8 mouse cellular contexts compared by ENCODE assay signal in genomic region chr5:140829911-140830294, GRCm38 (mm10). TPM values are rescaled to one million over a fixed set of nuclear protein-coding genes. Genes with fewer than 3 reads are reported as not detected.
DNase-seq lines count a peak whose midpoint lies in the region; ATAC-seq and TF ChIP-seq lines count a peak whose summit lies in the region.

No protein-coding gene starts in this region.

- H3K4me3 ChIP-seq in embryonic facial prominence, embryonic 15.5 days (replicated peaks) = peak overlapping the region; percentile 74
- peak overlapping the region; percentile 90 for H3K4me3 ChIP-seq in hindbrain, embryonic 15.5 days
- H3K4me3 ChIP-seq in limb, embryonic 14.5 days (replicated peaks; ENCODE audit: low read length) = peak overlapping the region; percentile 69
- peak overlapping the region; percentile 67 for H3K4me3 ChIP-seq in midbrain, embryonic 15.5 days

- peaks cover 36% of the 10 kb centered on the region for H3K4me1 ChIP-seq in embryonic facial prominence, embryonic 15.5 days
- H3K4me1 ChIP-seq in hindbrain, embryonic 15.5 days (replicated peaks) = peaks cover 47% of the 10 kb centered on the region
- H3K4me1 ChIP-seq in limb, embryonic 14.5 days (ENCODE audit: control insufficient read depth, insufficient read depth, low read length) = peaks cover 27% of the 10 kb centered on the region
- H3K4me1 ChIP-seq in midbrain, embryonic 15.5 days = peaks cover 45% of the 10 kb centered on the region

- H3K9ac ChIP-seq in embryonic facial prominence, embryonic 15.5 days = peak overlapping the region; percentile 73
- peak overlapping the region; percentile 89 for H3K9ac ChIP-seq in hindbrain, embryonic 15.5 days
- peak overlapping the region; percentile 82 for H3K9ac ChIP-seq in limb, embryonic 14.5 days (ENCODE audit: low read depth, low read length, severe bottlenecking)
- peak overlapping the region; percentile 70 for H3K9ac ChIP-seq in midbrain, embryonic 15.5 days

- H3K36me3 ChIP-seq in embryonic facial prominence, embryonic 15.5 days = no peaks in the 10 kb centered on the region
- H3K36me3 ChIP-seq in hindbrain, embryonic 15.5 days = peaks cover 5% of the 10 kb centered on the region; the same call in 1 of the 2 replicates
- H3K36me3 ChIP-seq in limb, embryonic 14.5 days (ENCODE audit: control insufficient read depth, insufficient read depth, low read length) = peaks cover 4% of the 10 kb centered on the region
- H3K36me3 ChIP-seq in midbrain, embryonic 15.5 days (replicated peaks) = no peaks in the 10 kb centered on the region

- peak overlapping the region; percentile 91 for H3K4me2 ChIP-seq in embryonic facial prominence, embryonic 15.5 days (replicated peaks)
- H3K4me2 ChIP-seq in hindbrain, embryonic 15.5 days = peak overlapping the region; percentile 79
- peak overlapping the region; percentile 96 for H3K4me2 ChIP-seq in limb, embryonic 14.5 days (replicated peaks; ENCODE audit: low read depth, low read length, severe bottlenecking)
- peak overlapping the region; percentile 89 for H3K4me2 ChIP-seq in midbrain, embryonic 15.5 days

- no peaks in the 10 kb centered on the region for H3K9me3 ChIP-seq in embryonic facial prominence, embryonic 15.5 days (replicated peaks)
- no peaks in the 10 kb centered on the region for H3K9me3 ChIP-seq in hindbrain, embryonic 15.5 days
- H3K9me3 ChIP-seq in limb, embryonic 14.5 days (ENCODE audit: control insufficient read depth, low read length) = no peaks in the 10 kb centered on the region
- no peaks in the 10 kb centered on the region for H3K9me3 ChIP-seq in midbrain, embryonic 15.5 days

- ATAC-seq in embryonic facial prominence, embryonic 15.5 days (ENCODE audit: insufficient number of reproducible peaks, low FRiP score, low TSS enrichment, low read depth) = peak; percentile 1; the same call in 1 of the 2 replicates
- ATAC-seq in hindbrain, embryonic 15.5 days (ENCODE audit: low FRiP score, low read depth) = no peak
- ATAC-seq in limb, embryonic 14.5 days (ENCODE audit: low FRiP score, low read depth) = no peak; the same call in 1 of the 2 replicates
- no peak; the same call in 1 of the 2 replicates for ATAC-seq in midbrain, embryonic 15.5 days (replicated peaks)
- ATAC-seq in monocyte, adult 5-6 weeks (replicated peaks; ENCODE audit: insufficient number of reproducible peaks, low FRiP score, low TSS enrichment, poor library complexity, severe bottlenecking) = no peak

- WGBS in embryonic facial prominence, embryonic 15.5 days = under 1% methylated on average over 58 of the region's 58 CpGs
- WGBS in hindbrain, embryonic 15.5 days = under 1% methylated on average over 55 of the region's 58 CpGs
- WGBS in limb, embryonic 14.5 days = 0% methylated on average over 32 of the region's 58 CpGs
- 0% methylated on average over 58 of the region's 58 CpGs for WGBS in midbrain, embryonic 15.5 days

- DNase-seq in CD8-positive naive resting alpha-beta T cell, adult 2 months (ENCODE audit: low read depth in 2 of 2, low spot score in 2 of 2) = peak; percentile 23 to 34
- peak; percentile 40 for DNase-seq in T-cell, adult 2 months (ENCODE audit: low spot score)
- peak; percentile 23 for DNase-seq in limb, embryonic 14.5 days (ENCODE audit: low spot score)
- peak; percentile 47 to 58 for DNase-seq in thymus, adult 18-20 months

- no peak for TF ChIP-seq POLR2A in limb, embryonic 14.5 days (IDR thresholded peaks at IDR 0.05; ENCODE audit: borderline replicate concordance, extremely low read depth, insufficient read depth, insufficient read length)

- H3K27ac ChIP-seq in embryonic facial prominence, embryonic 15.5 days (replicated peaks) = peak overlapping the region; percentile 83
- peak overlapping the region; percentile 88 for H3K27ac ChIP-seq in hindbrain, embryonic 15.5 days (replicated peaks)
- peak overlapping the region; percentile 67 for H3K27ac ChIP-seq in limb, embryonic 14.5 days (replicated peaks; ENCODE audit: low read depth, low read length)
- peak overlapping the region; percentile 79 for H3K27ac ChIP-seq in midbrain, embryonic 15.5 days

- H3K27me3 ChIP-seq in embryonic facial prominence, embryonic 15.5 days = no peaks in the 10 kb centered on the region
- no peaks in the 10 kb centered on the region for H3K27me3 ChIP-seq in hindbrain, embryonic 15.5 days
- H3K27me3 ChIP-seq in limb, embryonic 14.5 days (ENCODE audit: control insufficient read depth, insufficient read depth, low read length) = no peaks in the 10 kb centered on the region
- H3K27me3 ChIP-seq in midbrain, embryonic 15.5 days (replicated peaks) = no peaks in the 10 kb centered on the region

RNA-seq across cellular contexts. Expression of gene Gna12, which starts 0.3 kb away (rescaled TPM):
- 24.6 and 35.3 TPM in 2 replicates for polyA plus RNA-seq in embryonic facial prominence, embryonic 15.5 days (2015; fragmentation: Nextera tagmentation; extraction: Ambion mirVana)
- 62.0 and 70.0 TPM in 2 replicates for polyA plus RNA-seq in hindbrain, embryonic 15.5 days (2015; fragmentation: Nextera tagmentation; extraction: Ambion mirVana)
- polyA plus RNA-seq in limb, embryonic 14.5 days (2012; rRNA removed) = 63.8 and 91.5 TPM in 2 replicates
- polyA plus RNA-seq in limb, embryonic 14.5 days (2014; fragmentation: Nextera tagmentation; extraction: Ambion mirVana) = 46.7 and 55.5 TPM in 2 replicates
- 49.8 and 63.1 TPM in 2 replicates for polyA plus RNA-seq in midbrain, embryonic 15.5 days (2015; fragmentation: Nextera tagmentation; extraction: Ambion mirVana)
- 10.1 to 11.7 TPM (median 10.6 TPM) in 3 replicates for total RNA-seq in monocyte, adult 5-6 weeks (2017)
